Mouse (Mus musculus) cortical plate, adult 2 months (tissue): ENCODE data around the gene Tmed9. TPM values are rescaled to one million over a fixed set of nuclear protein-coding genes. Genes with fewer than 3 reads are reported as not detected.
A peak's percentile ranks its signal among the peaks of the same experiment; 100 is the strongest.

Source experiments
- H3K27ac ChIP-seq: fragments of 200-500 bp; 2 replicates; pipeline ENCODE4 v1.5.1; 2012; ENCODE audit warnings: low read length, control low read depth, inconsistent platforms; ENCODE audit not compliant: insufficient read depth
- H3K4me1 ChIP-seq: fragments of 200-500 bp; 2 replicates; pipeline ENCODE4 v1.6.1; 2011; ENCODE audit warnings: low read length; ENCODE audit not compliant: control insufficient read depth, insufficient read depth
- H3K4me3 ChIP-seq: fragments of 200-500 bp; 2 replicates; pipeline ENCODE4 v1.5.1; 2011; ENCODE audit warnings: mild to moderate bottlenecking, low read length, control low read depth; ENCODE audit not compliant: insufficient read depth
- CTCF ChIP-seq: fragments of 200-500 bp; IDR thresholded peaks from 2 replicates; pipeline ENCODE4 v1.5.1; 2011; ENCODE audit warnings: mild to moderate bottlenecking, control low read depth, low read length; ENCODE audit not compliant: insufficient read depth; ENCODE audit errors: extremely low read depth
- POLR2A ChIP-seq: fragments of 200-500 bp; IDR thresholded peaks from 2 replicates; pipeline ENCODE4 v1.6.1; 2011; ENCODE audit warnings: mild to moderate bottlenecking, low read length, control low read depth; ENCODE audit not compliant: insufficient read depth; ENCODE audit errors: extremely low read depth
- polyA plus RNA-seq: library from polyadenylated mRNA; depleted of rRNA; stranded (reverse); fragments of >200 nt; gene quantifications from 2 replicates; pipeline ENCODE4 v1.2.3, GENCODE M21; 2012

The Tmed9 gene
- polyA plus RNA-seq, 1 experiment: 111 TPM

DNA sequence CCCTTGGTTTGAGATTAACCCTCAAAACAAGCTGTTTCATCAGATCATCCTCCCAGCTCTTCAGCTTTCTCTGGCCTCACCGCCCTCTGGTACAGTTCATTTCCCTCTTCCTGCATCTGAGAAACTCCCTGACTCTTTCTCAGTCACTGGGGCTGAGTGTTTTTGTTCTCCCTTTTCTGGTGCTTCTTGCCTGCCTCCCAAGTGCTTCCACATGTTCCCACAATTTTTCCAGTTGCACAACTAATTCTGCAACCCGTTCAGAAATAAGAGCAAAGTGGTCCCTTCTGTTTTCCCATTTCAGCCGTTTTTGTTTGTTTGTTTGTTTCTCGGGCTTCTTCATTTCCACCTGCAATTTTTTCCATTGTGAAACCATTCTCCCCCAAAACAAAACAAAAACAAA is 4.6 kb downstream of the Tmed9 start:
- Histone ChIP-seq H3K27ac (no peak overlapping the region), H3K4me1 (no peaks in the 10 kb centered on the region)
- no peak for TF ChIP-seq CTCF
- TF ChIP-seq POLR2A: no peak

DNA sequence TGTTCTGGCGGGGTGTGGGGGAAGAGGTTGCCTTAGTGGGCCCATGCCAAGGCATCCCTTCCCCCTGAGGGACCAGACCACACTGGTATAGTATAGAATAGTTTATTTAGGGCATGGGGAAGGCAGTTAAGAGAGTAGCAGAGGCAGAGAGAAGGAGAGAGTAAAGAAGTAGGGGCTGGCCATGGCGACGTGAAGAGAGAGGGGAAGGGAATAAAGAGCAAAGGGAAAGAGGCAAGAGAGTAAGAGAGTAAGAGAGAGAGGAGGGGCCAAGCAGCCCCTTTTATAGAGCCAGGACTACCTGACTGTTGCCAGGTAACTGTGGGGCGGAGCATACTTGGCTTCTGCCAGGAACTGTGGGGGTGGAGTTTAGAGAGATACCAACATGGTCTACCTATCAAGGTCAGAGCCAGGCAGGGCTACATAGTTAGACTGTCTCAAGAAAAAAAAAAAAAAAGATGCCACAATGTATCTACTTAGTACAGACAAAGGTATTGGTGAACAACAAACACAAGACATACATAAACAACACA is 18.5 kb downstream of the Tmed9 start:
- Histone ChIP-seq H3K4me3 (no peak overlapping the region; the same call in 1 of the 2 replicates), H3K4me1 (peaks cover 2% of the 10 kb centered on the region; the same call in 1 of the 2 replicates), H3K27ac (no peak overlapping the region)
- TF ChIP-seq POLR2A (no peak), CTCF (no peak)

More for the DNA sequence above, 4.6 kb downstream of the Tmed9 start:
- no peak overlapping the region for H3K4me3 ChIP-seq

DNA sequence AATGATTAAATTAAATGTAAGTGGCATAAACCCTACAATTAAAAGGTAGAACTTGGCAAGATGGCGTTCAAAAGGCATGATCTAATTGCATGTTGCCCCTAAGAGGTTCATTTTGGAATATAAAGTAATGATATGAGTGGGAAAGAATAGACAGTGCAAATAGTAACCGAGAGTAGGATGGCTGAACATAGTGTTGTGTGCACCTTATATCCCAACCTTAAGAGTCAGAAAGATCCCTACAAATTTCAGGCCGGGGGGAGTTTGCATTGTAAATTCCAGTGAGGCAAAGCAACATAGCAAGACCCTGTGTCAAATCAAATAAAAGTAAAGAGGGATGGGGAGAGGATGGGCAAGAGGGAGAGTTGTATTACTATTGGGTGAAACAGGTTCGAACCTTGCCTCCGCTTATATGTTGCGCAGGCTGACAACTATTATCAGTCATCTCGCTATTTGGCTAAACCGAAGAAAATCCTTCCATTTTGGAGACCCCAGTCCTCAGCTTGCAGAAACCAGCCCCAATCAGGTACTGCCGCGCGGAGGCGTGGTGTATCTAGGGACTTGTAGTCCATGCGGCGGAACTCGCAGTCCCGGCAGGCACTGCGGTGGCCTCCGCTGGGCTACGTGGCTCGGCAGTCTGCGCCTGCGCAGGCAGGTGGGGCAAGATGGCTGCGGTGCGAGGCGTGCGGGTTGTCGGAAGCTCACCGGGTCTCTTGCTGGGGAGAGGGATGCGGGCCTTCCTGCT is 19.2 kb downstream of the Tmed9 start:
- Histone ChIP-seq H3K27ac (peak overlapping the region; percentile 33; the same call in 1 of the 2 replicates), H3K4me1 (peaks cover 2% of the 10 kb centered on the region; the same call in 1 of the 2 replicates), H3K4me3 (peak overlapping the region; percentile 52)
- peak; percentile 94 for TF ChIP-seq POLR2A
- TF ChIP-seq CTCF: no peak

- TF ChIP-seq POLR2A: no peak
- TF ChIP-seq CTCF: no peak
- Histone ChIP-seq H3K27ac (peak overlapping the region; percentile 24; the same call in 1 of the 2 replicates), H3K4me3 (peak overlapping the region; percentile 52), H3K4me1 (peaks cover 2% of the 10 kb centered on the region; the same call in 1 of the 2 replicates)
Observed at GRCm38 (mm10) chr13:55593254-55593747, 19.8 kb downstream of the Tmed9 start.

DNA sequence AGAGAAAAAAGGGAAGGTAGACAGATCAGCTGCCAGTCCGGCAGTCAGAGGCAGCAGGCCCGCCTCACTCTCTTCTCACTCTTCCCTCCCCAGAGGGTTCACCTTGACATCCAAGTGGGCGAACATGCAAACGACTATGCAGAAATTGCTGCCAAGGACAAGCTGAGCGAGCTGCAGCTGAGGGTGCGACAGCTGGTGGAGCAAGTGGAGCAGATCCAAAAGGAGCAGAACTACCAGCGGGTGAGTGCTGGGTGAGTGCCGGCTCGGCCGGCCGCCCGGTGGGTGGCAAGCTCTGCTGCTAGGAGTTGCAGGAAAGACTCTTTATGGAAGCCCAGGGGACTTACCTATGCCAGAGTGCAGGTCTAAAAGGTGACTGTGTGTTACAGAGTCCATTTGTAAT is 21.8 kb downstream of the Tmed9 start:
- TF ChIP-seq CTCF (no peak), POLR2A (no peak)
- Histone ChIP-seq H3K4me1 (peaks cover 5% of the 10 kb centered on the region; the same call in 1 of the 2 replicates), H3K27ac (no peak overlapping the region), H3K4me3 (no peak overlapping the region; the same call in 1 of the 2 replicates)

DNA sequence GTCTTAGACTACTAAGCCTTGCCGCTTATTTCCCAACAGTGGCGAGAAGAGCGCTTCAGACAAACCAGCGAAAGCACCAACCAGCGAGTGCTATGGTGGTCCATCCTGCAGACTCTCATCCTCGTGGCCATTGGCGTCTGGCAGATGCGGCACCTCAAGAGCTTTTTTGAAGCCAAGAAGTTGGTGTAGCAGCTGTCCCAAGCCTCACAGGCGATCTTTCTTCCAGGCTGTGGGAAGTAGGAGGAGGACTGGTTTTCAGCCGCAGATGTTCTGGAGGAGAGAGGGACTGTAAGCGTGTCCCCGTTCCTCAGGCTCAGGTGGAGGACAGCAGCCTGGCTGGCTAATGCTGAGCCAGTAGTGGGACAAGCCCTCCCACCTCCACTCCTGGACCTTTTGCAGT is 23.3 kb downstream of the Tmed9 start:
- Histone ChIP-seq H3K4me3 (no peak overlapping the region), H3K27ac (no peak overlapping the region), H3K4me1 (peaks cover 5% of the 10 kb centered on the region; the same call in 1 of the 2 replicates)
- TF ChIP-seq CTCF: no peak
- no peak for TF ChIP-seq POLR2A

DNA sequence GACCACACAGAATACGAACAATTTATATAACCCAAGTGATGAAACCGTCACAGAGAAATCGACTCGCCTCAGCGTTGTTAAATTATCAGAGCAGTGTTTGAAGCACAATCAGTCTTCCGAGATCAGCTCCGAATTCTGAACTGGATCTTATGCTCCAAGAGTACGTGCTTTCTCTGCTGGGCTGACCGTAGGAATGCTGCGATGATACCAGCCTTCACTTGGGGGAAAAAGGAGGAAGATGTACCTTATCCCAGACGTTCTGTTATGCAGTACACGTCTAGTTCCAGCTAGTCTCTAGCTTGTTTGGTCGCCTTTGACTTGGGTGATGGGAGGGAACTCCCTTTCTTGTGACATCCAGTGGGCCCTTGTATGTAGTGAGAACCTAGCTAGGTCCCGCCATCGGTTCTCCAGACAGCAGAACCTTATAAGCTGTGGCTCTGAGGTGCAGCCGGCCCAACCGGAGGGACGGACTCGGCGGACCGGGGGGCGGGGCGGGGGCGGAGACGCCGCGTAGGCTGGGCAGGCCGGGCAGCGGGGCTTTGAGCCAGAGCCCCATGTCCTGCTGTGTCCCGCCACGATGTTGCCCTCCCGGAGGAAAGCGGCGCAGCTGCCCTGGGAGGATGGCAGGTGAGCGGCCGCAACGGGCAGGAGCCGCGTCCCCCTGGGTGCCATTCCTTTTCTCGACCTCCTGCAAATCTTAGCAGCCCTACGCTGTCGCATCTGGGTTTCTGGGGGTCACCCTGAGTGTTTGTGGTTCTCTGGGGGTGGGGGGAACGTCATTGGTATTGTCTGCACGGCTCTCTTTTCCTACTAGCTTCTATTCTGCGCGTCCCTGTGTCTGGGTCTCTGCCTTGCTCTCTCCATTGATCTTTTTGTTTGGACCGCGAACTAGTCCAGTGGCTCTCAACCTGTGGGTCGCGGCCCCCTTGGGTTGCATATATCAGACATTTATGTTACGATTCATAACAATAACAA is 26.3 kb downstream of the Tmed9 start, which contains the start of gene B4galt7:
Gene B4galt7 (plus strand): TSS at position 331 of the 975 bp plus-strand sequence.
- TF ChIP-seq CTCF: no peak
- peak; percentile 47; the same call in 1 of the 2 replicates for TF ChIP-seq POLR2A
- Histone ChIP-seq H3K27ac (peak within 1 kb of the TSS; percentile 36; the same call in 1 of the 2 replicates), H3K4me1 (peaks cover 3% of the 10 kb centered on the region; the same call in 1 of the 2 replicates), H3K4me3 (peak within 1 kb of the TSS; percentile 80)

- TF ChIP-seq CTCF (no peak), POLR2A (no peak)
- Histone ChIP-seq H3K4me3 (peak overlapping the region; percentile 80), H3K4me1 (peaks cover 3% of the 10 kb centered on the region; the same call in 1 of the 2 replicates), H3K27ac (no peak overlapping the region)
Observed at GRCm38 (mm10) chr13:55600657-55601056, 27.1 kb downstream of the Tmed9 start.

DNA sequence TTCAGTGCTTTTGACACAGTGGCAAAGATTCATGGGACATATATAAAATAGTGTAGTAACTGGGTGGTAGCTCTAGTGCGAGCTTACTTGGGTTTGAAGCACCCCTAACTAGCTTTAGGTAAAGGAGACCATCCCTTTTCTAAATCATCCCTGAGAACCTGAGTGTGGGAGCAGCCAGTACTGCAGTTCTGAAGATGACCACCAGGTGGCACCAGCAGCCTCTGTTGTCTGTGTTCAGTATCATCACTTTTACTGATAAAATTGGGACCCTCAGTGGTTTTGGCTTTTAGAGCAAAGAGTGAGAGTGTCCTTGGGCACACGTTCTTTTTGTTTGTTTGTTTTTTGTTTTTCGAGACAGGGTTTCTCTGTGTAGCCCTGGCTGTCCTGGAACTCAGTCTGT is 28.1 kb downstream of the Tmed9 start:
- TF ChIP-seq POLR2A: no peak
- peak; percentile 88 for TF ChIP-seq CTCF
- no peak overlapping the region for H3K27ac ChIP-seq
- peaks cover 3% of the 10 kb centered on the region; the same call in 1 of the 2 replicates for H3K4me1 ChIP-seq
- H3K4me3 ChIP-seq: no peak overlapping the region
